Mouse (Mus musculus) embryonic fibroblast, embryonic 13.5 days (primary cell): ENCODE measurements around the gene Chat. TPM values are rescaled to one million over a fixed set of nuclear protein-coding genes. Genes with fewer than 3 reads are reported as not detected.

Experiments
- H3K27ac ChIP-seq: 2 replicates; pipeline ENCODE4 v1.5.1; 2012; ENCODE audit warnings: low read length, control low read depth, inconsistent platforms; ENCODE audit not compliant: insufficient read depth
- H3K4me1 ChIP-seq: 2 replicates; pipeline ENCODE4 v1.6.1; 2011; ENCODE audit warnings: low read length; ENCODE audit not compliant: control insufficient read depth, insufficient read depth
- H3K4me3 ChIP-seq: 2 replicates; pipeline ENCODE4 v1.5.1; 2011; ENCODE audit warnings: mild to moderate bottlenecking, control low read depth, low read length; ENCODE audit not compliant: insufficient read depth
- CTCF ChIP-seq: IDR thresholded peaks from 2 replicates; pipeline ENCODE4 v1.5.1; 2011; ENCODE audit warnings: mild to moderate bottlenecking, control low read depth, low read length, moderate library complexity, borderline replicate concordance; ENCODE audit not compliant: insufficient read depth
- POLR2A ChIP-seq: IDR thresholded peaks from 2 replicates; pipeline ENCODE4 v1.6.1; 2011; ENCODE audit warnings: low read depth, mild to moderate bottlenecking, control low read depth, low read length, moderate library complexity
- polyA plus RNA-seq: library from polyadenylated mRNA; stranded (reverse); fragments of >200 nt; gene quantifications from 2 replicates; pipeline ENCODE4 v1.2.4, GENCODE M21; 2011; ENCODE audit warnings: low read depth; ENCODE audit not compliant: missing spikeins, insufficient read length

Gene Chat
- polyA plus RNA-seq, 1 experiment: not detected

- Histone ChIP-seq H3K4me3 (no peak overlapping the region), H3K4me1 (no peaks in the 10 kb centered on the region), H3K27ac (no peak overlapping the region)
- no peak for TF ChIP-seq POLR2A
- TF ChIP-seq CTCF: no peak
These were observed 35.5 kb upstream of the Chat start for GRCm38 (mm10) chr14:32501303-32501702.

DNA sequence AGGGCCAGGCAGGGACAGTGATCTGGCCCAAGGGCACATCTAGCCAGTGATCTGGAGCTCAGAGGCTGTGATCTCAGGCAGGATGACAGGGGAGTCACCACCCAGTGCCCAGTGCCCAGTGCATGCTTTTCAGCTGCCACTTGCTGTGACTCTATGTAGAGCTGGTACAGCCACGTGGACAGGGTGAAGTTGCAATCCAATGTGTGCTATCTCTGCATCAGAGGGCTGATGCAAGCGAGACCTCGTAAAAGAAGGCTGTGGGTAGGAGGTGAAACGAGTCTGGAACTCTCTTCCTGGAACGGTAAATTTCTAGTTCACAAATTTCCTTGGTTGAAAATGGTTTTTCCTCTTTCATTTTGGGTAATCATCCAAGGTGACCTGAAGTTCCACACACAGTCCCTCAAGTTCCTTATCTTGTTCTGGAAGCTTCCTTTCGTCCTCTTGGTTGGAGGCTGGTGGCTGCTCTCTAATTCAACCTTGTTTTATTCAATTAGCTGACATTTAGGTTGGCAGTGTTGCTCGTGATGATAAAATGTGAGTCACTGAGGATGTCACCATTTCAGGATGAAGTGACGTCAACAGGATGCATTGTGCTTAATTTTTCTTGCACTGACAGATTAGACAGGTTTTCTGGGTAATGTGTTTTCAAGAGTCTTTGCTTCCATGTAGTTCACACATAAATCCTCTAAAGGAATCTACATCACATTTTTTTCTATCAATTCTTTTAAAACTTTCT, 30.5 kb upstream of the Chat start:
- H3K4me1 ChIP-seq: 0 out of 2 replicates have a peak, but pooled peaks cover 5% of the 10 kb centered on the region
- H3K4me3 ChIP-seq: no peak overlapping the region
- no peak for TF ChIP-seq POLR2A
- TF ChIP-seq CTCF: no peak
- no peak overlapping the region for H3K27ac ChIP-seq

DNA sequence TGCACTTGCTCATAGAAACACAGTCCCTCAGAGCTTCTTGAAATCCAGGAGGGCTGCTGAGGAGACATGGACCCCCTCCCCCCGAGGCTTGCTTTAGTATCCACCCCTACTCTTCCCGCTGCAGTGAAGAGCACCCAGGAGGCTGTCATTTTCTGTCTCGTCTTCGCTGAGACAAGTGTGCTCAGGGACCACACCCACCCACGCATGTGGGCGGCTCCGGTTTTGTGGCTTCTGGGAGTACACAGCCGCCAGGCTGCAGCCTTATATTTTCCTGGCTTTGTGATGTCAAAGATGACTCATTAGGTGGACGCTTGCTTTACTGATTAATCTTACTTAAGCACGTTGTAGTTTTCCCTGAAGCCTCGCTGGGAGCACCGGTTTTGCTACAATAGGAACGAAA, 26.7 kb upstream of the Chat start:
- Histone ChIP-seq H3K4me3 (no peak overlapping the region), H3K4me1 (0 out of 2 replicates have a peak, but pooled peaks cover 5% of the 10 kb centered on the region), H3K27ac (no peak overlapping the region)
- TF ChIP-seq CTCF: no peak

DNA sequence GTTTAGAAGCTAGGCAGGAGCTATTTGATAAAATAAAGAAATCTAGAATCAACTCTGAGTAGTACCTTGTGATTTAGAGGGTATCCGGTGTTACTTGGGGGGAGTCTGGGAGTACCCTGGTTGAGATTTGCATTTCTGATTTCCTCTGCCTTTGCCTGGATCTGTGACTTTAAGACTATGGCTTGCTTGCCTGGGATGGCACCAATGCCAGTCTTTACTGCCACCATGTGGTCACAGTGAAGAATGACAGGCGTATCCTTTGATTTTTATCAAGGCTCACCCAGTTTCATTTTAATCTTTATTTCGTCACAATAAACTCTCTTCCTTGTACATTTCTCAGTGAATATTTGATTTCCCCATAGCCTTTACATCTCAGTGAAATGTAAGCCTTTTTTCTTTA, 16.3 kb upstream of the Chat start:
- TF ChIP-seq CTCF (peak; percentile 61; the same call in 1 of the 2 replicates), POLR2A (no peak)
- no peak overlapping the region for H3K4me3 ChIP-seq
- no peak overlapping the region for H3K27ac ChIP-seq
- H3K4me1 ChIP-seq: no peaks in the 10 kb centered on the region

DNA sequence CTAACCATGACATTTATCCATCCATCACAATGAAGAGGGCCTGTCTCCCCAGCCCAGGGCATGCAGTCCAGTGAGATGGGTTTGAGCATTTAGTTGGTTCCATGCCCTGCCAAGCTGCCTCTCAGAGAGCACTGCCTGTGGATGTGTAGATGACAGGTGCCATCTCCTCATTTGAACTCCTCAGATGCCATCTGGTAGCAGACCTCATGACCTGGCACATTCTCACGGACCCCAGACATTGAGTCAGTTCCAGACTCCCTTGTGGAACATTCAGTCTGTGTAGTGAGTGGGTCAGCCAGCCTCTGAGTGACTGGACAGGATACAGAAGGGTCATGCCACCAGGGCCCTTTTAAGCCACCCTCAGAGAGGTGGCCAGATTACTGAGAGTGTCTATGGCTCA, 11.8 kb upstream of the Chat start:
- H3K27ac ChIP-seq: no peak overlapping the region
- no peak overlapping the region for H3K4me3 ChIP-seq
- no peak for TF ChIP-seq CTCF
- TF ChIP-seq POLR2A: no peak
- H3K4me1 ChIP-seq: no peaks in the 10 kb centered on the region

- H3K4me3 ChIP-seq: no peak overlapping the region
- TF ChIP-seq CTCF: no peak
- TF ChIP-seq POLR2A: no peak
- no peaks in the 10 kb centered on the region for H3K4me1 ChIP-seq
- no peak overlapping the region for H3K27ac ChIP-seq
These were observed 10.8 kb upstream of the Chat start for GRCm38 (mm10) chr14:32476559-32476958.

- TF ChIP-seq POLR2A (no peak), CTCF (peak; percentile 59; the same call in 1 of the 2 replicates)
- Histone ChIP-seq H3K27ac (no peak overlapping the region), H3K4me1 (no peaks in the 10 kb centered on the region), H3K4me3 (no peak overlapping the region)
These were observed 7.2 kb upstream of the Chat start for GRCm38 (mm10) chr14:32472996-32473395.

- Histone ChIP-seq H3K4me1 (no peaks in the 10 kb centered on the region), H3K4me3 (no peak overlapping the region), H3K27ac (no peak overlapping the region)
- TF ChIP-seq CTCF: no peak
- no peak for TF ChIP-seq POLR2A
These were observed 1.8 kb upstream of the Chat start for GRCm38 (mm10) chr14:32467606-32468005.

DNA sequence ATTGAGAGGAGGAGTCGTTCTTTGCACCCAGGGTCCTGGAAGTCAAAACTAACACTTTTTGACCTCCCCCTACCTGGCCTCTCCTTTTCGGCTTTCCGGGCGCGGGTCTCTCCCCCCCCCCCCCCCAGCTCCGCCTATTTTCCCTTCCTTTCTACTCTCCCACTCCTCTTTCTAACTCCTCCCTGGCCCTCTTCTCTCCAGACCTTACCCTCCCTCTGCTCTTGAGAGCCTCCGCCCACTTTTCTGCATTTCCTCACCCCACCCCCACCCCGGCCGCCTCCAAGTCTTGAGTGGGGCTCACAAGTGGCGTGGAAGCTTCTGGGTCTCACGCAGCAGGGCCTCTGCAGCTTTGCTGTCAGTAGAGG, 301 bp downstream of the Chat start:
- TF ChIP-seq CTCF: no peak
- TF ChIP-seq POLR2A: no peak
- Histone ChIP-seq H3K4me1 (no peaks in the 10 kb centered on the region), H3K27ac (no peak overlapping the region), H3K4me3 (no peak overlapping the region)

DNA sequence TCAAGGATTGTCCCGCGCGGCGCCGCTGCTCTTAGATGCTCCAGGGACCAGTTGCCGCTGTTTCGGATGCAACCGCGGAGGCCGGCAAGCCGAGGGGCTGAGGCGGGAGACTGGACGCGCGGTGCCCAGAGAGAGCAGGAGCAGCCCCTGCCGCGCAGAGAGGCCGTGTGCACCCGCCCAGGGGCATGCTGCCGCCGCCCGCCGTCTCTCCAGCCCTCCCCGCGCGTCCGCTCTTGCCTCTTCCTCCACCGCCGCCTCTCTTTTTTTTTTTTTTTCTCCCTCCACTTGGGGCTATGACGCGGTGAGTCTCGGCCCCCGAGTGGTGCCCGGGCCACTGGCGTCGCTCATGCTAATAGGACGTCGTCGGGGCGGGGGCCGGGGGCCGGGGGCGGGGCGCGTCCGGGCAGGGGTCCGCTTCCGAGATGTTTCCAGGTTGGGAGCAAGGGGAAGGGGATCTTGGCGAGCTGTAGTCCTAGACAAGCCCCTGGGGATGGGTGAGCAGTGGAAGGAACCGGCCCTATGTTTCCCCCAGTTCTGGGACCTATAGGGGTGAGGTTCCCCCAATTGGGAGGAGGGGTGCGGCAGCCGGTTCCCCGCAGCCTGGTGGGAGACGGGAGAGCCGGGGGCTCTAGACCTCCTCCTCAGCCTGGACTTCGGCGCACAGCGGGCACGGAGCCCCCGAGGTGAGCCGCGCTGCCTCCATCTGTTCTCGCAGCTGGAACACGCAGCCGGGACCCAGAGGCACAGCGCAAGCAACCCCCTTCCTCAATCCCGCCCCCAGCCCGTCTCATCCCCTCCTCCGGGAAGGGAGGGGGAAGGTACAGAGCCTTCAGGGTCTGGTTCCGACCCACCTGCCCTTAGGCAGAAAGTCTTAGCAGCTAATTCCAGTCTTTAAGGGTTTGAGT, 936 bp downstream of the Chat start, which contains the start of gene Slc18a3:
Gene Slc18a3, minus strand, starts transcription at position 250 of the 905 bp plus-strand sequence.
- TF ChIP-seq CTCF (no peak), POLR2A (no peak)
- Histone ChIP-seq H3K4me1 (no peaks in the 10 kb centered on the region), H3K27ac (no peak within 1 kb of the TSS), H3K4me3 (0 out of 2 replicates have a peak within 1 kb of the TSS, but pooled peaks have one; percentile 5)
